Mouse (Mus musculus) C2C12 (cell line): ENCODE measurements at regions not wholly inside any gene's neighbourhood (a gene's known extent, or its start where the extent isn't known, plus 50 kb on each side); places are given as distances from the start of the nearest gene placed in this dataset.

Experiments
- CTCF ChIP-seq: IDR thresholded peaks from one replicate; pipeline ENCODE4 v1.5.1; 2011; ENCODE audit not compliant: control insufficient read depth, insufficient read depth, insufficient read length
- MAX ChIP-seq: IDR thresholded peaks from one replicate; pipeline ENCODE4 v1.6.1; 2011; ENCODE audit warnings: mild to moderate bottlenecking, control low read depth
- MYOG ChIP-seq: IDR thresholded peaks from one replicate; pipeline ENCODE4 v1.6.1; 2011; ENCODE audit not compliant: control insufficient read depth, insufficient read length; ENCODE audit errors: extremely low read depth
- USF1 ChIP-seq: IDR thresholded peaks from one replicate; pipeline ENCODE4 v1.6.1; 2011; ENCODE audit warnings: low read depth, mild to moderate bottlenecking, control low read depth, moderate library complexity

DNA sequence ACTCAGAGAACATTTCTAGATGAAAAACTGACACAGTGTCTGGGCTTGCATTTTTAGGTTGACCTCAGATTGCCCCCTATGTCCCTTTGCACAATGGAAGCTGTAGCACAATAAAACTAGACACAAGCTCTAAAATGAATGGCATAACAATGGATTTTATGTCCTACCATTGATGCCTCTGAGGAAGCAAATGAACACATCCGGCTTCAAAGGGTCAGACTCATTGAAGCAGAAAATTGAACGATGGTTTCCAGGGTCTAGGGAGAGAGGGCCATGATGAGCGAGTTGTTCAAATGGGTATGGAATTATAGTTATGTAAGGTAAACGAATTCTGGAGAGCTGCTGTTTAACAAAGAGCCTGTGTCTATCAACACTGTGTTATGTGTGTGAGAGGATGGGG is 1455.1 kb upstream of the Gm6569 start:
- TF ChIP-seq CTCF = no peak
- TF ChIP-seq USF1 = no peak
- no peak for TF ChIP-seq MYOG
- TF ChIP-seq MAX = no peak
